Mouse (Mus musculus): ENCODE measurements around the gene Mfap1a. TPM values are rescaled to one million over a fixed set of nuclear protein-coding genes. Genes with fewer than 3 reads are reported as not detected.
"Not testable (repeated sequence)": the region's sequence is repeated elsewhere in the genome, so short reads cannot be mapped to it uniquely, and the experiment has no call there.

Mfap1a gene
- polyA plus RNA-seq (2016; fragmentation: Nextera tagmentation; extraction: Ambion mirVana) = 30.2 and 34.6 TPM in 2 replicates

GRCm38 (mm10) chr2:121505942-121506882 is at the start of gene Mfap1a, which contains the start of gene Wdr76:
Gene Mfap1a (minus strand): TSS chr2:121506665.
Gene Wdr76 (plus strand): TSS chr2:121506723.
- H3K36me3 ChIP-seq (replicated peaks); H3K27me3 ChIP-seq; H3K9me3 ChIP-seq: not testable (repeated sequence)
- Histone ChIP-seq H3K4me3 (replicated peaks) (peak within 1 kb of the TSS; percentile 58), H3K4me2 (peak within 1 kb of the TSS; percentile 64), H3K9ac (peak within 1 kb of the TSS; percentile 64), H3K4me1 (peaks cover 21% of the 10 kb centered on the region), H3K27ac (peak within 1 kb of the TSS; percentile 66; the same call in 1 of the 2 replicates)
- peak; percentile 93 for ATAC-seq (ENCODE audit: low FRiP score)
- 4% methylated on average over 40 of the region's 42 CpGs for WGBS

DNA sequence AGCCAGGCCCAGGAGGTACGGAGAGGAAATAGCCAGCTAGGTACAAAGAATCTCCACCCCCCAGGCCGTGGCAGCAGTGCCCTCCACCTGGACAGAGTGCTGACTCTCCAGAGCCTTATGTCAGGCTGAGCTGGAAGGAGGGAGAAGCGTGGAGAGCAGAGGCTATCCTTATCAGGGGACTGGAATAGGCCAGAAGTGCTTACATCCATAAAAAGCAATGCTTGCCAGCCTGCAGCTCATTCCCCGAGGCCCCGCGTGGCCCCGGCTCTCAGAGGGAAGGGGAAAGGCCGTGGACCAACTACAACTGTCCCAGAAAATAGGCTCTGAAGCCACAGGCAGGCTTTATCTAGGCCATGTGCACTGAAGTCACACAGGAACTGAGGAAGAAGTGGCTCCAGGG is 44.8 kb upstream of the Mfap1a start:
- WGBS = 91% methylated on average over 8 of the region's 8 CpGs
- H3K27ac ChIP-seq = no peak overlapping the region
- H3K4me3 ChIP-seq (replicated peaks) = no peak overlapping the region

GRCm38 (mm10) chr2:121549630-121550029 is 43.2 kb upstream of the Mfap1a start:
- no peaks in the 10 kb centered on the region for H3K9me3 ChIP-seq
- H3K27ac ChIP-seq = no peak overlapping the region
- no peaks in the 10 kb centered on the region for H3K27me3 ChIP-seq
- no peak overlapping the region for H3K4me2 ChIP-seq
- 93% methylated on average over 6 of the region's 6 CpGs for WGBS
- H3K9ac ChIP-seq = no peak overlapping the region
- peaks cover 69% of the 10 kb centered on the region for H3K36me3 ChIP-seq (replicated peaks)
- no peak for ATAC-seq (ENCODE audit: low FRiP score)
- H3K4me1 ChIP-seq = no peaks in the 10 kb centered on the region
- no peak overlapping the region for H3K4me3 ChIP-seq (replicated peaks)

More for the DNA sequence above, 44.8 kb upstream of the Mfap1a start:
- Histone ChIP-seq H3K4me2 (no peak overlapping the region), H3K9ac (no peak overlapping the region), H3K36me3 (replicated peaks) (peaks cover 56% of the 10 kb centered on the region), H3K27me3 (no peaks in the 10 kb centered on the region), H3K4me1 (no peaks in the 10 kb centered on the region), H3K9me3 (no peaks in the 10 kb centered on the region)
- no peak for ATAC-seq (ENCODE audit: low FRiP score)

DNA sequence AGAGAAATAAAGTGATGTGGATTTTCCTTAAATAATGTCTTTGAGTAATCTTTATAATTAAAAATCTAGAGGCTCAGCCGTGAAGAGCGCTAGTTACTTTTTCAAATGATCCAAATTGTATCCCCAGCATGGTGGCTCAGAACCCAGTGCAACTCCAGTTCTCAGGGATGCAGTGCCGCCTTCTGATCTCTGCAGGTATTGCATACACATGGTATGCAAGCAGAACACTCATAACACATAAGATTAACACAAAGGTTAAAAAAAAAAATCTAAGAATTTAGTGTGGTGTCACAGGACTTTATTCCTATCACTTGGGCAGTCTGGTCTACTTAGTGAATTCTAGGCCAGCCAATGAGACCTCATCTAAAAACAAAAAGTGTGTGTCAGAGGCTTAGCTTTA is 38.4 kb upstream of the Mfap1a start:
- Histone ChIP-seq H3K9ac (no peak overlapping the region), H3K4me1 (no peaks in the 10 kb centered on the region), H3K9me3 (no peaks in the 10 kb centered on the region), H3K27ac (no peak overlapping the region), H3K4me3 (replicated peaks) (no peak overlapping the region), H3K27me3 (no peaks in the 10 kb centered on the region), H3K4me2 (no peak overlapping the region), H3K36me3 (replicated peaks) (peaks cover 82% of the 10 kb centered on the region)
- WGBS = 91% methylated on average over 3 of the region's 3 CpGs
- no peak for ATAC-seq (ENCODE audit: low FRiP score)

DNA sequence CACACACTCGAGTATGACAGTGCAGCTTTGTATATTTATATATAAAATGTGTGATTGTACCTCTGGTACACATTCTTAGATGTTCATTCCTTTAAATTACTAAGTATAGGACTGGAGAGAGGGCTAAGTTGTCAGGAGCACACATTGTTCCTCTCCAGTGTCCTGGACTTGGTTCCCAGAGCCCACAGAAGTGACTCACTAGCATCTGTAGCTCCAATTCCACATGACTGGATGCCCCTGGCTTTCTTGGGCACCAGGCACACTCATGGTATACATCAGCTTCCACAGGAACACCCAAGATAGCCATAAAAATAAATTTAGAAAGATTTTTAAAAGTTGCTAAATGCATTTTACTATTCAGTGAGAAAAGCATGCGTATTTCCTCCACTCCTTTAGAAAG is 18.6 kb upstream of the Mfap1a start:
- H3K4me1 ChIP-seq = no peaks in the 10 kb centered on the region
- no peak for ATAC-seq (ENCODE audit: low FRiP score)
- H3K4me2 ChIP-seq = no peak overlapping the region
- no peaks in the 10 kb centered on the region for H3K27me3 ChIP-seq
- H3K9me3 ChIP-seq = no peaks in the 10 kb centered on the region
- H3K27ac ChIP-seq = no peak overlapping the region
- H3K9ac ChIP-seq = no peak overlapping the region
- peaks cover 52% of the 10 kb centered on the region for H3K36me3 ChIP-seq (replicated peaks)
- 92% methylated on average over 2 of the region's 2 CpGs for WGBS
- H3K4me3 ChIP-seq (replicated peaks) = no peak overlapping the region

GRCm38 (mm10) chr2:121522830-121523229 is 16.4 kb upstream of the Mfap1a start:
- H3K4me1 ChIP-seq; H3K4me3 ChIP-seq (replicated peaks); H3K27ac ChIP-seq; H3K4me2 ChIP-seq; H3K9ac ChIP-seq; ATAC-seq (ENCODE audit: low FRiP score); H3K9me3 ChIP-seq; H3K27me3 ChIP-seq: not testable (repeated sequence)
- WGBS = 98% methylated on average over 3 of the region's 3 CpGs
- H3K36me3 ChIP-seq (replicated peaks) = peaks cover 60% of the 10 kb centered on the region

- H3K9ac ChIP-seq = no peak overlapping the region
- H3K4me2 ChIP-seq = no peak overlapping the region
- H3K4me1 ChIP-seq = no peaks in the 10 kb centered on the region
- H3K4me3 ChIP-seq (replicated peaks) = no peak overlapping the region
- H3K27ac ChIP-seq = no peak overlapping the region
- no peaks in the 10 kb centered on the region for H3K27me3 ChIP-seq
- WGBS = 91% methylated on average over 2 of the region's 2 CpGs
- no peak for ATAC-seq (ENCODE audit: low FRiP score)
- peaks cover 68% of the 10 kb centered on the region for H3K36me3 ChIP-seq (replicated peaks)
- H3K9me3 ChIP-seq = no peaks in the 10 kb centered on the region
Observed at GRCm38 (mm10) chr2:121522006-121522405, 15.5 kb upstream of the Mfap1a start.

- H3K9ac ChIP-seq; H3K4me1 ChIP-seq; H3K27ac ChIP-seq; H3K4me3 ChIP-seq (replicated peaks); ATAC-seq (ENCODE audit: low FRiP score); H3K27me3 ChIP-seq; H3K4me2 ChIP-seq; H3K9me3 ChIP-seq: not testable (repeated sequence)
- peaks cover 56% of the 10 kb centered on the region for H3K36me3 ChIP-seq (replicated peaks)
- WGBS = 95% methylated on average over 4 of the region's 4 CpGs
Observed at GRCm38 (mm10) chr2:121518711-121519110, 12.2 kb upstream of the Mfap1a start.

- Histone ChIP-seq H3K9ac (no peak overlapping the region), H3K36me3 (replicated peaks) (peaks cover 56% of the 10 kb centered on the region), H3K9me3 (no peaks in the 10 kb centered on the region), H3K4me1 (no peaks in the 10 kb centered on the region), H3K4me2 (no peak overlapping the region), H3K27me3 (no peaks in the 10 kb centered on the region), H3K4me3 (replicated peaks) (no peak overlapping the region), H3K27ac (no peak overlapping the region)
- ATAC-seq (ENCODE audit: low FRiP score) = no peak
- WGBS = 96% methylated on average over 5 of the region's 5 CpGs
Observed at GRCm38 (mm10) chr2:121518106-121518505, 11.6 kb upstream of the Mfap1a start.

DNA sequence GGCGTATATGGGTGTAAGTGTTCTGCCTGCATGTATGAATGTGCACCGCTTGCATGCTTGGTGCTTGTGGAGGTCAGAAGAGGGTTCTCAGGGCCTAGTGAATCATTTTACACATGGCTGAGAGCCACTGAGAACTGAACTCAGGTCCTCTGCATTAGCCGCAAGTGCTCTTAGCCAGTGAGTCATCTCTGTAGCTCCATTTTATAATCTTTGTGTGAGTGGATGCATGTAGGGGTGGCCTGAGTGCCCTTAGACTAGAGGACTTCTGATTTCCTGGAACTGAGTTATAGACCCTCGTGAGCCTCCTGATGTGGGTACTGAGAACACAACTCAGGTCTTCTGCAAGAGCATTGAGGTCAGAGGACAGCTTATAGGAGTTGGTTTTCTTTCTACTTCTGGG is 7.7 kb upstream of the Mfap1a start:
- WGBS = 98% methylated on average over 4 of the region's 4 CpGs
- Histone ChIP-seq H3K4me3 (replicated peaks) (no peak overlapping the region), H3K4me2 (no peak overlapping the region), H3K36me3 (replicated peaks) (peaks cover 62% of the 10 kb centered on the region), H3K9ac (no peak overlapping the region), H3K27me3 (no peaks in the 10 kb centered on the region), H3K4me1 (peaks cover 6% of the 10 kb centered on the region; the same call in 1 of the 2 replicates), H3K27ac (no peak overlapping the region), H3K9me3 (no peaks in the 10 kb centered on the region)
- ATAC-seq (ENCODE audit: low FRiP score) = no peak

GRCm38 (mm10) chr2:121512991-121513765 is 6.7 kb upstream of the Mfap1a start:
- not testable (repeated sequence) for H3K27ac ChIP-seq; H3K9ac ChIP-seq; ATAC-seq (ENCODE audit: low FRiP score); H3K4me3 ChIP-seq (replicated peaks); H3K27me3 ChIP-seq; H3K4me2 ChIP-seq; H3K9me3 ChIP-seq; H3K4me1 ChIP-seq
- WGBS = 89% methylated on average over 5 of the region's 5 CpGs
- peaks cover 54% of the 10 kb centered on the region for H3K36me3 ChIP-seq (replicated peaks)

DNA sequence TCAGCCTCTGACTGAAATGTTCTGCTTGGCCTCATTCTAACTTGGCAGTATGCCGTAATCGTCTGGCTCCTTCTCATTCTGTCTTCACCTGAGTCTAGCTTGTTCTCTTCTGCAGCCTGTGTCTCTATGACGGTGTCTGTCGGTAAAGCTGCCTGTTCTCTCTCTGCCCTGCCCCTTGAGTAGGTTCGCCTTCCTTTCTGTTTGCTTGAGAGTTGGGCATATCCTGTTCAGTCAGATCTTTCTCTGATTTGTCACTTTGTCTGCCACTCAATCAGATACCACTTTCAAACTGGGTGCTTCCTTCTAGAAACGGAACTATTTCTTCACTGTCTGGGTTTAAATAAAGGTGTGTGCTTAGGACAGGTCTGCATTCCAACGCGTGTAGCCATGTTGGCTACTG is 4.9 kb upstream of the Mfap1a start:
- H3K27me3 ChIP-seq = no peaks in the 10 kb centered on the region
- no peak for ATAC-seq (ENCODE audit: low FRiP score)

More for the DNA sequence above, 4.9 kb upstream of the Mfap1a start:
- Histone ChIP-seq H3K36me3 (replicated peaks) (peaks cover 40% of the 10 kb centered on the region), H3K27ac (no peak overlapping the region), H3K4me3 (replicated peaks) (no peak overlapping the region), H3K4me1 (peaks cover 19% of the 10 kb centered on the region), H3K4me2 (no peak overlapping the region), H3K9me3 (no peaks in the 10 kb centered on the region), H3K9ac (no peak overlapping the region)
- 95% methylated on average over 8 of the region's 8 CpGs for WGBS
